ENCODE assay signal across 8 mouse cellular contexts in the genomic region with DNA sequence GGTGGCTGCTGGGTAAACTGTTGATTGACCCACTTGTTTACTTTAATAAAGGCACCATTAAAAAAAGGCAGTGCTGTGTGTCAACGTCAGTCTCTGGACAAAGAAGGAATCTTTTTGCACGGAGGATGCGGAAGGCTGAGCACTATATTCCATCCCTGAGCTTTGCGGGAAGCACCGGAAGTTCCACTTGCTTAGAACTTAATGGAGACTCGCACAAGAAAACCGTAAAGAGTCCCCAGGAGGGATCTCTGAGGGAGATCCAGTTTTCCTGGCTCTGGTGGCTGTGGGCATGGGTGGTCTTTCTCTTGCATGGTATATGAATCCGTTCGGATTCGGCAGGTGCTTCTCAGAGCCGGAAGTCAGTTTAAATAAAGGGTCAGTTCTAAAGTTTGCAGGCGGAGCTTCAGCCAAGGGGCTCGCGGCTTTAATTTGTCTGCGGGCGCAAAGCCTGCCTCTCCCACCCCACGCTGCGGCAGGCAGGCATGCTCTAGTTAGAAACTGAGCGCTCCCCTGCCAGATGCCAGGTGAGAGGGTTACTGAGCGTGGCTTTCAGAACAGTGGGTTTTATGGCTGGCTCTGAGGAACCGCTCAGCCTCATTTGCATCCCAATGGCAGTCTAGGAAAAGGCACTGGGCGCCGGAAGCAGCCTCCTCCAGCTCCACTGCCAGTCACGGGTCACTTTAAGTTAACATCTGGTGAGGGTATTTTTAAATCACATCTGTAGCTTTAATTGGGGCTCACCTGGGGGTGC.
DNase-seq lines count a peak whose midpoint lies in the region; ATAC-seq and TF ChIP-seq lines count a peak whose summit lies in the region.

No protein-coding gene starts in this region.

- WGBS in hindbrain, embryonic 13.5 days = under 1% methylated on average over 24 of the region's 24 CpGs
- WGBS in limb, embryonic 15.5 days = under 1% methylated on average over 24 of the region's 24 CpGs
- WGBS in stomach, embryonic 15.5 days = under 1% methylated on average over 24 of the region's 24 CpGs

- H3K9me3 ChIP-seq in ES-Bruce4 (replicated peaks; ENCODE audit: control insufficient read depth, insufficient read depth, low read length, poor library complexity, severe bottlenecking) = no peaks in the 10 kb centered on the region
- H3K9me3 ChIP-seq in hindbrain, embryonic 13.5 days = no peaks in the 10 kb centered on the region
- no peaks in the 10 kb centered on the region for H3K9me3 ChIP-seq in limb, embryonic 15.5 days
- no peaks in the 10 kb centered on the region for H3K9me3 ChIP-seq in stomach, embryonic 15.5 days

- peak overlapping the region; percentile 58; the same call in 1 of the 2 replicates for H3K9ac ChIP-seq in ES-Bruce4 (ENCODE audit: low read depth, poor library complexity, severe bottlenecking)
- H3K9ac ChIP-seq in hindbrain, embryonic 13.5 days = peak overlapping the region; percentile 57
- H3K9ac ChIP-seq in limb, embryonic 15.5 days = no peak overlapping the region
- no peak overlapping the region for H3K9ac ChIP-seq in stomach, embryonic 15.5 days

- TF ChIP-seq EP300 in ES-Bruce4 (IDR thresholded peaks at IDR 0.05; ENCODE audit: insufficient read depth, low read depth, low read length) = 0 out of 2 replicates have a peak, but pooled peaks have one; percentile 74

- TF ChIP-seq POLR2A in ES-Bruce4 (IDR thresholded peaks at IDR 0.05; ENCODE audit: insufficient read depth, low read length) = no peak

- peak overlapping the region; percentile 50 for H3K4me3 ChIP-seq in ES-Bruce4 (ENCODE audit: low read depth, low read length)
- peak overlapping the region; percentile 28 for H3K4me3 ChIP-seq in hindbrain, embryonic 13.5 days
- H3K4me3 ChIP-seq in limb, embryonic 15.5 days = peak overlapping the region; percentile 25
- peak overlapping the region; percentile 42 for H3K4me3 ChIP-seq in stomach, embryonic 15.5 days (replicated peaks)

- peak overlapping the region; percentile 39; the same call in 1 of the 2 replicates for H3K27ac ChIP-seq in ES-Bruce4 (ENCODE audit: insufficient read depth, low read length)
- H3K27ac ChIP-seq in hindbrain, embryonic 13.5 days = peak overlapping the region; percentile 74
- H3K27ac ChIP-seq in limb, embryonic 15.5 days = no peak overlapping the region
- no peak overlapping the region for H3K27ac ChIP-seq in stomach, embryonic 15.5 days

- no peak for TF ChIP-seq CTCF in ES-Bruce4 (IDR thresholded peaks at IDR 0.05; ENCODE audit: low read depth, low read length)

- peak; percentile 92 for DNase-seq in R1 (ENCODE audit: low read depth, low spot score)
- DNase-seq in layer of hippocampus, adult 18-20 months (ENCODE audit: low spot score in 2 of 2) = no peak
- DNase-seq in thymus, postnatal 14 days = no peak

- no peaks in the 10 kb centered on the region for H3K36me3 ChIP-seq in ES-Bruce4 (ENCODE audit: control insufficient read depth, insufficient read depth, low read length, poor library complexity, severe bottlenecking)
- H3K36me3 ChIP-seq in hindbrain, embryonic 13.5 days = no peaks in the 10 kb centered on the region
- no peaks in the 10 kb centered on the region for H3K36me3 ChIP-seq in limb, embryonic 15.5 days
- H3K36me3 ChIP-seq in stomach, embryonic 15.5 days = no peaks in the 10 kb centered on the region

- peak overlapping the region; percentile 65 for H3K4me2 ChIP-seq in hindbrain, embryonic 13.5 days
- H3K4me2 ChIP-seq in limb, embryonic 15.5 days = peak overlapping the region; percentile 46
- H3K4me2 ChIP-seq in stomach, embryonic 15.5 days = peak overlapping the region; percentile 75

- H3K4me1 ChIP-seq in ES-Bruce4 (ENCODE audit: control insufficient read depth, insufficient read depth, low read length) = no peaks in the 10 kb centered on the region
- H3K4me1 ChIP-seq in hindbrain, embryonic 13.5 days (replicated peaks) = peaks cover 52% of the 10 kb centered on the region
- peaks cover 20% of the 10 kb centered on the region for H3K4me1 ChIP-seq in limb, embryonic 15.5 days
- 0 out of 2 replicates have a peak, but pooled peaks cover 12% of the 10 kb centered on the region for H3K4me1 ChIP-seq in stomach, embryonic 15.5 days

- H3K27me3 ChIP-seq in ES-Bruce4 (ENCODE audit: control insufficient read depth, insufficient read depth, low read length, poor library complexity, severe bottlenecking) = no peaks in the 10 kb centered on the region
- H3K27me3 ChIP-seq in hindbrain, embryonic 13.5 days = 0 out of 2 replicates have a peak, but pooled peaks cover 5% of the 10 kb centered on the region
- H3K27me3 ChIP-seq in limb, embryonic 15.5 days = peaks cover 41% of the 10 kb centered on the region
- no peaks in the 10 kb centered on the region for H3K27me3 ChIP-seq in stomach, embryonic 15.5 days (replicated peaks)

- ATAC-seq in hindbrain, embryonic 13.5 days (ENCODE audit: low FRiP score) = no peak; the same call in 1 of the 2 replicates
- ATAC-seq in limb, embryonic 15.5 days (ENCODE audit: insufficient number of reproducible peaks, low FRiP score, low TSS enrichment, low read depth) = no peak
- no peak; the same call in 1 of the 2 replicates for ATAC-seq in stomach, embryonic 15.5 days (ENCODE audit: insufficient read depth, low FRiP score, low read depth)
- no peak for ATAC-seq in granulocyte monocyte progenitor cell, adult 5-6 weeks (replicated peaks; ENCODE audit: poor library complexity, severe bottlenecking)

Comparison
In these comparisons a context has a peak if more than half of its experiments do, and no peak if none do; other contexts are left out.
1. H3K27ac ChIP-seq: peak in ES-Bruce4 (single experiment) and hindbrain, embryonic 13.5 days (single experiment); none in limb, embryonic 15.5 days (single experiment) and stomach, embryonic 15.5 days (single experiment).
2. H3K9ac ChIP-seq: peak in ES-Bruce4 (single experiment) and hindbrain, embryonic 13.5 days (single experiment); none in limb, embryonic 15.5 days (single experiment) and stomach, embryonic 15.5 days (single experiment).
3. Peak in every context shown above with its lines, with median percentiles within 50 percentile points of each other: H3K4me3 ChIP-seq and H3K4me2 ChIP-seq.